Mouse (Mus musculus) kidney, postnatal 4 days (tissue): ENCODE measurements around the gene Ndufaf7.

Experiments
- DNase-seq, 2 experiments: peaks; one replicate each; pipeline ENCODE4 v3.0.0; 2021; ENCODE audit warnings: mixed read lengths in 2 of 2

Ndufaf7 gene

GRCm38 (mm10) chr17:78966092-78966883 lies 29.4 kb downstream of the Ndufaf7 start:
- no peak for DNase-seq

- no peak for DNase-seq
Measured at GRCm38 (mm10) chr17:78968500-78968899, 31.6 kb downstream of the Ndufaf7 start.

- DNase-seq: no peak
Measured at GRCm38 (mm10) chr17:78983166-78983565, 46.2 kb downstream of the Ndufaf7 start.

GRCm38 (mm10) chr17:78983736-78984135 lies 46.8 kb downstream of the Ndufaf7 start:
- no peak for DNase-seq

GRCm38 (mm10) chr17:78989015-78989414 lies 52.1 kb downstream of the Ndufaf7 start:
- DNase-seq: no peak

- no peak for DNase-seq
Measured at GRCm38 (mm10) chr17:78991549-78991948, 54.6 kb downstream of the Ndufaf7 start.

- DNase-seq: no peak
Measured at GRCm38 (mm10) chr17:78992303-78993027, 55.5 kb downstream of the Ndufaf7 start.

GRCm38 (mm10) chr17:78993670-78994069 lies 56.7 kb downstream of the Ndufaf7 start:
- DNase-seq: no peak

GRCm38 (mm10) chr17:78994382-78994781 lies 57.4 kb downstream of the Ndufaf7 start:
- DNase-seq: no peak

GRCm38 (mm10) chr17:78994931-78995820 lies 58.2 kb downstream of the Ndufaf7 start:
- DNase-seq: no peak
